ENCODE assay signal across 8 mouse cellular contexts in the genomic region with DNA sequence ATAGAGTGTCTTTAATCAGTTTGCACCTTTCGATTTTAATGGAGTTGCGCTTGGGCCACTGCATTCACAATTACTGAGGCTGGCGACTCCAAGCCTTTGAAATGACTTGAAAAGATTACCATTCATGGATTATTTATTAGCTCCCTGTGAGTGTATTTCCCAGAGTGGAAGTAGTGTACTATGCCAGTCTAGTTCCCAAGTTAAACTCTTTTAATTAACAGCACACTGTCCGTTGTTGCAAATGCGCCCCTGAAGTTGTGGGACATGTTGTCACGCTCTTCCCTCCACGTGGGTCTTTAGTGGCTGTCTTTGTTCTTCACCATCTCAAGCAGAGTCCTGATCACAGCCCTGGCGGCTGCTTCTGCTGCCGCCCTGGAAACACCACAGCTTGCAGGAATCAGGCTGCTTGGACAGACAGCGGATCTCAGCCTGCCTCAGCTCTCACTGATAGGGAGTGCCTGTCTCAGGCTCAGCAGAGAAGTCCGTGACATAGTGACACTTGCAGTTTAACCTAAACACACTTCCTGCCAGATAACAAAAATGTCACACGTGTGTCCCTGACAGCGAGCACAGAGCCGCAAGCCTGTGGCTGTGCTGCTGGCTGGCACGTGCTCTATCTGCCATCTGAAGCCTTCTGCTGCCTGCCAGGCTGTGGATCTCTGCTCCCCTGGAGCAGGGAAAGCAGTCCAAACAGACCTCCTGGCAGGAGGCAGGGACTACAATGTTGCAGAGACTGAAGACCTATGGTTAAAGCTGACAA.
DNase-seq lines count a peak whose midpoint lies in the region; ATAC-seq and TF ChIP-seq lines count a peak whose summit lies in the region.

No protein-coding gene starts in this region.

- peak overlapping the region; percentile 24; the same call in 1 of the 2 replicates for H3K4me2 ChIP-seq in embryonic facial prominence, embryonic 11.5 days (ENCODE audit: low read depth, low read length)
- peak overlapping the region; percentile 15; the same call in 1 of the 2 replicates for H3K4me2 ChIP-seq in stomach, postnatal 0 days (replicated peaks; ENCODE audit: low read depth)

- WGBS in embryonic facial prominence, embryonic 11.5 days, result 11% methylated on average over 15 of the region's 15 CpGs
- WGBS in stomach, postnatal 0 days, result 22% methylated on average over 15 of the region's 15 CpGs

- no peak for TF ChIP-seq EP300 in stomach, postnatal 0 days (optimal IDR thresholded peaks at IDR 0.05)

- no peak overlapping the region; the same call in 1 of the 2 replicates for H3K9ac ChIP-seq in embryonic facial prominence, embryonic 11.5 days (replicated peaks; ENCODE audit: low read length)
- H3K9ac ChIP-seq in stomach, postnatal 0 days (ENCODE audit: low read length), result no peak overlapping the region

- peak; percentile 87 for DNase-seq in 416B (ENCODE audit: low read depth)
- DNase-seq in adrenal gland, adult 8-10 months, result peak; percentile 15
- DNase-seq in embryonic facial prominence, embryonic 11.5 days (ENCODE audit: low spot score), result peak; percentile 31
- peak; percentile 55 to 63 for DNase-seq in layer of hippocampus, postnatal 14 days (ENCODE audit: low spot score in 2 of 2)
- peak; percentile 25 for DNase-seq in stomach, postnatal 0 days (ENCODE audit: low spot score)
- DNase-seq in urinary bladder, postnatal 36 days (ENCODE audit: low spot score in 2 of 2), result no peak

- no peaks in the 10 kb centered on the region for H3K4me1 ChIP-seq in embryonic facial prominence, embryonic 11.5 days (ENCODE audit: control insufficient read depth, insufficient read depth, low read length)
- H3K4me1 ChIP-seq in stomach, postnatal 0 days (replicated peaks; ENCODE audit: control insufficient read depth, insufficient read depth), result no peaks in the 10 kb centered on the region

- H3K27me3 ChIP-seq in embryonic facial prominence, embryonic 11.5 days (ENCODE audit: control insufficient read depth, insufficient read depth, low read length), result no peaks in the 10 kb centered on the region
- no peaks in the 10 kb centered on the region for H3K27me3 ChIP-seq in stomach, postnatal 0 days (ENCODE audit: control insufficient read depth, insufficient read depth, low read length)

- H3K9me3 ChIP-seq in embryonic facial prominence, embryonic 11.5 days (replicated peaks; ENCODE audit: control insufficient read depth, low read length), result no peaks in the 10 kb centered on the region
- H3K9me3 ChIP-seq in stomach, postnatal 0 days (ENCODE audit: control insufficient read depth, low read length), result no peaks in the 10 kb centered on the region

- ATAC-seq in embryonic facial prominence, embryonic 11.5 days (replicated peaks; ENCODE audit: insufficient number of reproducible peaks, low FRiP score, low TSS enrichment, low read depth), result peak; percentile 70; the same call in 1 of the 2 replicates
- peak; percentile 83 to 95 for ATAC-seq in hematopoietic stem cell, adult 5-6 weeks (replicated peaks in 1 of 2; ENCODE audit: insufficient read depth in 1 of 2, low FRiP score in 2 of 2, low TSS enrichment in 1 of 2, low read depth in 1 of 2, poor library complexity in 2 of 2, severe bottlenecking in 2 of 2)
- ATAC-seq in megakaryocyte-erythroid progenitor cell, adult 5-6 weeks (replicated peaks; ENCODE audit: low FRiP score, low TSS enrichment, poor library complexity, severe bottlenecking), result peak; percentile 97
- no peak for ATAC-seq in stomach, postnatal 0 days (ENCODE audit: low FRiP score, low TSS enrichment)

- no peak overlapping the region for H3K4me3 ChIP-seq in embryonic facial prominence, embryonic 11.5 days (ENCODE audit: low read depth, low read length)
- H3K4me3 ChIP-seq in stomach, postnatal 0 days (ENCODE audit: low read depth, low read length), result no peak overlapping the region

- TF ChIP-seq CTCF in stomach, postnatal 0 days (IDR thresholded peaks at IDR 0.05; ENCODE audit: low read depth), result no peak

- no peaks in the 10 kb centered on the region for H3K36me3 ChIP-seq in embryonic facial prominence, embryonic 11.5 days (replicated peaks; ENCODE audit: control insufficient read depth, insufficient read depth, low read depth, low read length)
- no peaks in the 10 kb centered on the region for H3K36me3 ChIP-seq in stomach, postnatal 0 days (ENCODE audit: control insufficient read depth, insufficient read depth, low read length)

- H3K27ac ChIP-seq in embryonic facial prominence, embryonic 11.5 days (replicated peaks; ENCODE audit: low read depth, low read length), result no peak overlapping the region
- H3K27ac ChIP-seq in stomach, postnatal 0 days (replicated peaks), result no peak overlapping the region

Comparison
In these comparisons a context has a peak if more than half of its experiments do, and no peak if none do; other contexts are left out.
1. DNase-seq: peak in 416B (single experiment), adrenal gland, adult 8-10 months (single experiment), embryonic facial prominence, embryonic 11.5 days (single experiment), layer of hippocampus, postnatal 14 days (2 of 2) and stomach, postnatal 0 days (single experiment); none in urinary bladder, postnatal 36 days (0 of 2).